Mouse (Mus musculus) hindbrain, embryonic 16.5 days (tissue): ENCODE data around the gene Aldh3a1. TPM values are rescaled to one million over a fixed set of nuclear protein-coding genes. Genes with fewer than 3 reads are reported as not detected.

Experiments used
- ATAC-seq: fragments of 200-750 bp; cut with Nextera tagmentation; 2 replicates; pipeline ENCODE4 v1.8.0; 2017; ENCODE audit warnings: moderate TSS enrichment, moderate library complexity
- H3K27ac ChIP-seq: fragments of 300-500 bp; sonication (generic); 2 replicates; pipeline ENCODE4 v1.5.1; 2014; ENCODE audit warnings: low read depth, mild to moderate bottlenecking, control low read depth, low read length, moderate library complexity
- H3K27me3 ChIP-seq: fragments of 300-500 bp; sonication (generic); replicated peaks from 2 replicates; pipeline ENCODE4 v1.6.1; 2014; ENCODE audit warnings: low read length; ENCODE audit not compliant: control insufficient read depth, insufficient read depth
- H3K36me3 ChIP-seq: fragments of 300-500 bp; sonication (generic); 2 replicates; pipeline ENCODE4 v1.6.1; 2014; ENCODE audit warnings: mild to moderate bottlenecking, low read length, moderate library complexity, mixed read lengths; ENCODE audit not compliant: control insufficient read depth, insufficient read depth
- H3K4me1 ChIP-seq: fragments of 300-500 bp; sonication (generic); 2 replicates; pipeline ENCODE4 v1.6.1; 2014; ENCODE audit warnings: low read depth, low read length; ENCODE audit not compliant: control insufficient read depth, insufficient read depth
- H3K4me2 ChIP-seq: fragments of 300-500 bp; sonication (generic); 2 replicates; pipeline ENCODE4 v1.6.1; 2014; ENCODE audit warnings: mild to moderate bottlenecking, low read length, control low read depth, moderate library complexity
- H3K4me3 ChIP-seq: fragments of 300-500 bp; sonication (generic); 2 replicates; pipeline ENCODE4 v1.5.1; 2014; ENCODE audit warnings: mild to moderate bottlenecking, low read length, control low read depth, moderate library complexity
- H3K9ac ChIP-seq: fragments of 300-500 bp; sonication (generic); 2 replicates; pipeline ENCODE4 v1.6.1; 2014; ENCODE audit warnings: low read depth, mild to moderate bottlenecking, control low read depth, low read length, moderate library complexity
- H3K9me3 ChIP-seq: fragments of 300-500 bp; sonication (generic); 2 replicates; pipeline ENCODE4 v1.6.1; 2014; ENCODE audit warnings: mild to moderate bottlenecking, low read length, moderate library complexity; ENCODE audit not compliant: control insufficient read depth
- WGBS: fragments of 180-500 bp; shearing (Covaris S2); extraction: QIAGEN DNeasy Blood & Tissue Kit; methylation state at CpG from one replicate; pipeline ENCODE4 v1.1.7; 2014; 5-methylcytosine and 5-hydroxymethylcytosine counted together
- polyA plus RNA-seq: library from polyadenylated mRNA; unstranded; fragments of >200 nt; fragmentation: Nextera tagmentation; extraction: Ambion mirVana; gene quantifications from 2 replicates; pipeline ENCODE4 v1.2.1, GENCODE M21; 2015

Gene Aldh3a1
- polyA plus RNA-seq, 1 experiment from 2014 or later, result 0.40 TPM

GRCm38 (mm10) chr11:61206136-61206535 lies 1.2 kb upstream of the Aldh3a1 start:
- H3K36me3 ChIP-seq, result no peaks in the 10 kb centered on the region
- ATAC-seq, result no peak
- no peaks in the 10 kb centered on the region for H3K9me3 ChIP-seq
- no peak overlapping the region for H3K27ac ChIP-seq
- no peak overlapping the region for H3K4me2 ChIP-seq
- 94% methylated on average over 3 of the region's 3 CpGs for WGBS
- H3K27me3 ChIP-seq, result no peaks in the 10 kb centered on the region
- H3K9ac ChIP-seq, result no peak overlapping the region
- H3K4me1 ChIP-seq, result no peaks in the 10 kb centered on the region
- no peak overlapping the region for H3K4me3 ChIP-seq

DNA sequence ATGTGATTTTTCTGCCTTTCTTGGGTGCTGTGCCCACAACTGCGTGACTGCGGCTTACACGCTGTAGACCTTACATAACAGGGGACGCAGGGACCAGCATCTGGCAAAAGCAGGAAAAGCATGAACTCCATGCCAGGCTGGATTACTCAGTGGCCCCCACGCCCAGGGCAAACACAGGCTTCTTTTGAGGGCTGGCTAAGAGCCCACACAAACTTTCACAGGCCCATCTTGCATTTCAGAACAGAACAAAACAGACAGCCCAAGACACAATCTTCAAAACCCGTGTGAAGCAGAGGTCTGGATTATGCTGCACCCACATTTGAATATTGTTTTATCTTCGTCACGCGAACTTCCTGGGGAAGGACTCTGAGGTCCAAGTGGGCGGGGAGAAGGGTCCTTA lies 979 bp downstream of the Aldh3a1 start:
- Histone ChIP-seq H3K27me3 (no peaks in the 10 kb centered on the region), H3K9me3 (no peaks in the 10 kb centered on the region), H3K4me3 (no peak overlapping the region), H3K36me3 (no peaks in the 10 kb centered on the region), H3K27ac (no peak overlapping the region), H3K9ac (no peak overlapping the region), H3K4me1 (no peaks in the 10 kb centered on the region), H3K4me2 (no peak overlapping the region)
- WGBS, result 81% methylated on average over 10 of the region's 10 CpGs
- no peak for ATAC-seq

DNA sequence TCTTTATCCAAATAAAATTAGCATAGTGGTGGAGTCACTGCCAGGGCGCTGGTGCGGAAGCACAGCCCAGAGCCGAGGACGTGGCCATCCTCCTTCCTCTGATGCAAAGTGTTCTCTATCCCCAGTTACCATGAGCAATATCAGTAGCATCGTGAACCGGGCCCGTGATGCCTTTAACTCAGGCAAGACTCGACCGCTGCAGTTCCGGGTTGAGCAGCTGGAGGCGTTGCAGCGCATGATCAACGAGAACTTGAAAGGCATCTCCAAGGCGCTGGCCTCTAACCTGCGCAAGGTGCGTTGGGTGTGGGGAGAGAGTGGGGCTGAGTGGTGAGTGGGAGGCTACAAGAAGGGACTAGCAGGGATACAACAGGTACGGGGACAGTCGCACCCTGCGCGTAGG lies 4.8 kb downstream of the Aldh3a1 start:
- Histone ChIP-seq H3K4me3 (no peak overlapping the region), H3K4me2 (no peak overlapping the region), H3K36me3 (no peaks in the 10 kb centered on the region), H3K9me3 (no peaks in the 10 kb centered on the region), H3K27ac (no peak overlapping the region), H3K4me1 (no peaks in the 10 kb centered on the region), H3K9ac (no peak overlapping the region), H3K27me3 (no peaks in the 10 kb centered on the region)
- 35% methylated on average over 20 of the region's 20 CpGs for WGBS
- ATAC-seq, result no peak

DNA sequence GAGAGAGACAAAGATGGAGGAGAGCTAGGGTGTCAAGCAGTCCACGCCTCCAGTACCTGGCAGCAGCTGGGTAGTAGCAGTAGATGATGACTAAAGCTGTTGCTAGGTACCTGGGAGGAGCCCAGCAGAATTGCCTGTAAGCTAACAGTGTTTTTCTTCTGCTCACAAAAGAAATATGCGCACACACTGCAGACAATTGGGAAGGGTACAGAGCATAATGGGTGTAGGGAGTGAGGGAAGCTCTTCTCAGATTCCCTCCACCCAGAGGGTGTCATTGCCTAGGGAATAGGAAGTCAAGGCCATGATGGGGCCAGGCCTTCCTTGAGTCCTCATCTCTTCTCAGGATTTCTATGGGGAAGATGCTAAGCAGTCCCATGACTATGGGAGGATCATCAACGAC lies 8.6 kb downstream of the Aldh3a1 start:
- Histone ChIP-seq H3K4me1 (no peaks in the 10 kb centered on the region), H3K9ac (no peak overlapping the region), H3K27me3 (no peaks in the 10 kb centered on the region), H3K9me3 (no peaks in the 10 kb centered on the region), H3K4me3 (no peak overlapping the region), H3K27ac (no peak overlapping the region), H3K4me2 (no peak overlapping the region), H3K36me3 (no peaks in the 10 kb centered on the region)
- no peak for ATAC-seq
- 93% methylated on average over 3 of the region's 3 CpGs for WGBS

DNA sequence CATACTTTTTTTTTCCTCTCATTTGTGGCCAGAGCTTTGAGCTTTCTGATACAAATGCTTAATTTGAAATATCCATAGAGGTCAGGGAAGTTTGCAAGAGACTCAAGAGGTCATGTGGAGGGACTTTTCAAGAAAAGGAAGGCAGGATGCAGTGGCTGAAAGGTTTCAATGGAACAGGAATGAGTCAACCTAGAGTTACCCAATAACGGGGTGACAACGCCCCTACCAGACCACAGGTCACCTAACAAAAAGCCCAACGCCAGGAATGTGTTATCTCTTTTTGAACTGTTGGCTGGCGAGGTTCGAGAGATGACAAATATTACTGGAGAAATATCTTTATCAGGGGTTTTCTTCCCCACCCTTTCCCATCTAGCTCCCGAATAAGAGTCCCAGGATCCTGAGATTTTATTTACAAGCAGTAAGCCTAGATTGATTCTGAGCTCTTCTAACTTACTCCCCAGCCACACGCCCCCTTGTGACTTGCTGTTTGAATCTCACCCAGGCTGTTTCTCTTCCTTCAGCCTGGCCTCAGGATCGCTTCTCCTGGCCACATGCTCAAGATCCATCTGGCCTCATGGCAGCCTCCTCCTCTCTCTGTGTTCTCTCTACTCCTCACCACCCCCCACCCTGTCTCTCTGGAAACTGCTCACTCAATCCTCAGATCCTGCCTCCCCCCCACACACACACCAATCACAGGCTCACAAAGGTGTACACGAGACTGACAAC lies 13.0 kb downstream of the Aldh3a1 start:
- Histone ChIP-seq H3K9me3 (no peaks in the 10 kb centered on the region), H3K9ac (no peak overlapping the region), H3K27me3 (no peaks in the 10 kb centered on the region), H3K4me2 (no peak overlapping the region), H3K36me3 (no peaks in the 10 kb centered on the region), H3K27ac (no peak overlapping the region), H3K4me1 (no peaks in the 10 kb centered on the region), H3K4me3 (no peak overlapping the region)
- ATAC-seq, result no peak
- 73% methylated on average over 9 of the region's 9 CpGs for WGBS

- Histone ChIP-seq H3K4me2 (no peak overlapping the region), H3K9ac (no peak overlapping the region), H3K9me3 (no peaks in the 10 kb centered on the region), H3K27me3 (no peaks in the 10 kb centered on the region), H3K4me1 (no peaks in the 10 kb centered on the region), H3K36me3 (no peaks in the 10 kb centered on the region), H3K4me3 (no peak overlapping the region), H3K27ac (no peak overlapping the region)
- no peak for ATAC-seq
- 77% methylated on average over 1 of the region's 1 CpGs for WGBS
Measured at GRCm38 (mm10) chr11:61222007-61222406, 14.7 kb downstream of the Aldh3a1 start.

DNA sequence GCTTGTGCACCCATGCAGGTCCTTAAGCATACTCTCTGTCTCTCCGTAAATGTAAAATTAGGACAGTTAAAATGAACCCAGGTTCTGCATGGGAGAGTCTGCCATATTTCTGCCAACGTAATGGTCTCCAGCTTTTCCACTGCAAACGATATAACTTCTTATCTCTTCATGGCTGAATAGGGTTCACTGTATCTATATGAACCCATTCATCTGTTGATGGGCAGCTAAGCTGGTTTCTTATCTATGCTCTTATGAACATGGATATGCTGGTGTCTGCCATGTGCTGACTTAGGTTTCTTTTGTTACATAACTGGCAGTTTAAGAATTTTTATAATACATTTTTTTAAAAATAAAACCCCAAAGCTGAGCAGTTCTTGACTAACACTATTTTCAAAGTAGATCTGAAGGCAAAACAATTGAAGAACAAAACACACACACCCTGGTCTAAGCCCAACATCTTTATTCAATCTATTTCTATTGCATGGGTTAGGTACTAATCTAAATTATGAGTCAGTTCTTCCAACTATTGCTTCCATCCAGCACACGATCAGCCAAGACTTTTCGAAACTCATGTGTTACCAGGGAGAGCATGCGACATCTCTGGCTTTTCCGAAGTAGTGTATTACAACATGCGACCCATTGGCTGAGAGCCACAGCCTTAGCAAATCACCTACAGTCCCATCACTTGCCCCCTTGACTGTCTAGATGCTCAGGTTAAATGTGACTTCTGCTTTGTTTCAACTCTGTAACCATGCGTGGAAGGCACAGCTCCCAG lies 15.8 kb downstream of the Aldh3a1 start:
- 94% methylated on average over 9 of the region's 9 CpGs for WGBS
- no peak overlapping the region for H3K9ac ChIP-seq

GRCm38 (mm10) chr11:61224234-61224744 lies 17.0 kb downstream of the Aldh3a1 start:
- no peak for ATAC-seq
- no peak overlapping the region for H3K4me3 ChIP-seq
- H3K9ac ChIP-seq, result no peak overlapping the region
- no peaks in the 10 kb centered on the region for H3K27me3 ChIP-seq
- no peaks in the 10 kb centered on the region for H3K9me3 ChIP-seq
- no peaks in the 10 kb centered on the region for H3K4me1 ChIP-seq
- H3K4me2 ChIP-seq, result no peak overlapping the region
- 80% methylated on average over 6 of the region's 6 CpGs for WGBS
- no peak overlapping the region for H3K27ac ChIP-seq
- H3K36me3 ChIP-seq, result no peaks in the 10 kb centered on the region

More for the DNA sequence above, 15.8 kb downstream of the Aldh3a1 start:
- no peaks in the 10 kb centered on the region for H3K9me3 ChIP-seq
- no peak overlapping the region for H3K4me2 ChIP-seq
- no peaks in the 10 kb centered on the region for H3K36me3 ChIP-seq
- no peaks in the 10 kb centered on the region for H3K4me1 ChIP-seq
- H3K27ac ChIP-seq, result no peak overlapping the region
- no peak for ATAC-seq
- H3K27me3 ChIP-seq, result no peaks in the 10 kb centered on the region
- H3K4me3 ChIP-seq, result no peak overlapping the region

- Histone ChIP-seq H3K4me3 (no peak overlapping the region), H3K27me3 (no peaks in the 10 kb centered on the region), H3K9ac (no peak overlapping the region), H3K27ac (no peak overlapping the region), H3K4me1 (no peaks in the 10 kb centered on the region), H3K9me3 (no peaks in the 10 kb centered on the region), H3K36me3 (no peaks in the 10 kb centered on the region), H3K4me2 (no peak overlapping the region)
- WGBS, result 94% methylated on average over 10 of the region's 10 CpGs
- ATAC-seq, result no peak
Measured at GRCm38 (mm10) chr11:61224907-61225306, 17.6 kb downstream of the Aldh3a1 start.
